Mouse (Mus musculus) skeletal muscle tissue, adult 2 months (tissue): ENCODE measurements around the gene Nalcn.
"Not testable (repeated sequence)": the region's sequence is repeated elsewhere in the genome, so short reads cannot be mapped to it uniquely, and the experiment has no call there.

Experiments used
- DNase-seq: peaks from one replicate; pipeline ENCODE4 v3.0.0-alpha.2; 2012; ENCODE audit warnings: low read depth, low spot score

Nalcn gene

DNA sequence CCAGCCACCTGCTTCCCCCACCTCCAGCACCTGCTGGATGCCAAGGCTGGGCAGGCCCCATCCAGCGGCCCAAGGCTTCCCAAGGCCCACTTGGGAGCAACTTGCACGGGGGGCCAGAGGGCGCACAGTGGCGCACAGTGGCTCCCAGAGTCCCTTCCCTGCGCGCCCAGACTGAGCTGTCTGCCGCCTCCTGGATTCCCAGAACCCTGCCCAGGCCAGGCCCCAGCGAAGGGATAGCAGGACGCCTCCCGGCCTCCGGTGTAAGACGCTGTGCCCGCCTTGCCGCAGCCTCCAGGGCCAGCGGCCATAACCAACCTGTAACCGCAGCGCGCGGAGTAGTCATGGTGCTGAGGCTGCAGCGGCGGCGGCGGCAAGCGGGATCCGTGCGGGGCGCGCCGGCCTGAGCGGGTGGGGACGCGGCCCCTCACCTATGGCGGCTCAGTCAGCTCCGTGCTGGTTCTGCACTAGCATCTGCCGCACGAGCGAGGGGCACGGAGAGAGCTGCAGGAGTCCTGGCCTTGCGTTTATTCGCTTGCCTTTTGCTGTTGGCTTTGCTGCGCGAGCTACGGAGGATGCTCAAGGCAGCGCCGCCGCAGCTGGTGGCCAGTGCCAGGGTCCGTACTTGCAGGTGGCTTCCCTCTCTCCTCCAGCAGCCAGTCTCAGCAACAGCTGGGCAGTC is at the start of gene Nalcn:
TSS of gene Nalcn (minus strand) at position 644 of the 679 bp plus-strand sequence.
- no peak for DNase-seq

DNA sequence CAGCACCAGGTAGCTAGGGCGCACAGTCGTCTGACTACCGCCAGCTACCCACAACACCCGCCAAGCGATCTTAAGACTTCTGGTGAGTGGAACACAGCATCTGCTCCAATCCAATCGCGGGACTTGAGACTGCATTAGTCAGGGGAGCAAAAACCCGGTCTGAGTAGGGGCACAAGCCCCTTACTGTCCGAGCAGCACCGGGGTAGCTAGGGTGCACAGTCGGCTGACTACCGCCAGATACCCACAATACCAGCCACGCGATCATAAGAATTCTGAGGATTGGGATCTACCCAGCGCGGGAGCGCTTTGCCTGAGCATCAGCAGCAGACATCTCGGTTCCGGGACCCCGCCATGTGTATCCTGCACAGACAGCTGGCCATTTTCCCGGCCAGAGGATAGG is 44.1 kb upstream of the Nalcn start:
- not testable (repeated sequence) for DNase-seq

- no peak for DNase-seq
These were observed 37.5 kb upstream of the Nalcn start for GRCm38 (mm10) chr14:123664451-123664850.

DNA sequence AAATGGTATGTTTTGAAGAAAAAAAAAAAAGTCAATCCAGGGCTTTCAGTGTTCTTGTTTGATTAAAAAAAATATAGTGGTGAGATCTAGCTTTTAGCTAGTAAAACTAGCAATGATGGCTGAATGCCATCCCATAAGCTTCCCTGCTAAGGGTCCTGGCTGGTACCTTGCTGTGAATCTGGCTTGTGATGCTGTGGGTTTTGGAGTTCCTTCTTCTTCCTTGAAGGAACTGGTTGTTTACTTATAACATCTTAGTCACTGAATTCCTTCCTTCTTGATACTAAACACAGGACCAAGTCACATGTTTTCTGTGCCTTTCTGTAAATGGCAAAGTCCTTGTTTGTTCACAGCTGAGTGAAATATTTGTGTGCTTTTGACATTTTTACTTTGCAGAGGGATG is 36.3 kb upstream of the Nalcn start:
- no peak for DNase-seq

GRCm38 (mm10) chr14:123662386-123662785 is 35.4 kb upstream of the Nalcn start:
- DNase-seq = peak; percentile 15

DNA sequence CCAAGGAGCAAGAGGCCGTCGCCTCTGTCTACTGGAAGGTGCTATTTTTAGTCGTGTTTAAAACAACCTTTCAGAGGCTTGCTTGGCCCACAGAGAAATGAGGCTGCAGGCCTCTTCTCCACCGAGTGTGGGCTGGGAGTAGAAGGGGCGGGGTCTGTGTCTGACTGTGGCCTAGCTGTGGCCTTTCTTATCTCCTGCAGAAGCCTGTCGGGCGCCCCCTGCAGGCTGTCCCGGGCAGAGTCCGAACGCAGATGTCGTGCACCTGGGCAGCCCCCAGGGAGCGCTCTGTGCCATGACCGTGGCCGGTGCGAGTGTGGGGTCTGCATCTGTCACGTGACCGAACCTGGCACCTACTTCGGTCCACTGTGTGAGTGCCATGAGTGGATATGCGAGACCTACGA is 34.1 kb upstream of the Nalcn start:
- DNase-seq = peak; percentile 32

GRCm38 (mm10) chr14:123659921-123660385 is 33.0 kb upstream of the Nalcn start, which contains the start of gene Itgbl1:
Gene Itgbl1, plus strand, starts transcription at chr14:123659971.
- peak; percentile 43 for DNase-seq

DNA sequence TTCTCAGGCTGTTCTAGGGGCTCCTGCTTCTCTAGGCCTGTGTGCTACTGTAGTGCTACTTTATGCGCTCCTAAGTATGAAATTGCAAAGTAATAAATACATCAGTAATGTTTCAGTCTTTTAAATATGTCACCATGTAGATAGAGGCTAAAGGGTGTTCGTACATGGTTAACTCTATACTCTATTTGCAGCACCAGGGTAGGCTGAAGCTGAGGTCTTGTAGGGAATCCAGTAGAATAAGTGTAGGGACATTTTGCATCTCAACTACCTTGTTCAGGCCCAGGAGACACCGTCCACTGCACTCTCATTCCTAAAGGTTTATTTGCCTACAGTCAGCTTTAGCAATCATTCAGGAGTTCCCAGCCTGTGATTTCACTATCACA is 227 bp upstream of the Nalcn start:
- DNase-seq = no peak

DNA sequence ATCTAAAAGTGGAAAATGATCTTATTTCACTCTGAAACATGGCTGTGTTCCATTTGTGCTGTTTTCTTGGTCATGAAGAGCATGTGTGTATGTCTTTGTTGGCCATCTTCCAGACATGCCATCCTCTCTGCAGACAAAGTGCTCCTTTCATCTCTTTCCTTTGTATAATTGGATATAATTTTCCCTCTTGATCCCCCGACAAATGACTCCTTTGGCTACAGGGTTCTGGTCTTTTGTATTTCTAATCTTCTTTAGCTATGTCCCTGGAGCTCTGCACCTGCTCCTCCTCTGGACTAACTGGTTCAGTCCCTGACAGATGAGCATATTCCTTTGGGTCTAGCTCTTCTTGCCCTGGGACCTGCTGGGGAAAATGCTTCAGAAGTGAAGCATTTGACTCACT is 4.0 kb downstream of the Nalcn start:
- no peak for DNase-seq

DNA sequence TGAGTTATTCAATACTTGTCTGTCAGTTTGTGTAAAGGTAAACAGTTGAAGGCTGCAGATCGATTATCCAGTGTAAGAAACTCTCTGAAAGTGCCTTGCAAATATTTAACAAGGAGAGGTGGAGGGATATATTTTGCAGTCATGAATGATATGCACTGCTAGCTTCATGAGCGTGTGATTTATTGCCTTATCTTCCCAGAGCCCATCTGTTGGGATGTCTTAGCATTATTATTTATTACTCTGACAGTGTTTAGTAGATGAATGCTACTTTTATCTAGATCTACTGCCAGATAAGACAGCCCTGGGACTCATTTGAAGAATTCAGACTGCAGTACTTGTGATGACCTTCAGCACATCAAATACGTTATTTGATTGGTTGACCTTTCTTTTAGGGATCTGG is 31.7 kb downstream of the Nalcn start:
- no peak for DNase-seq

DNA sequence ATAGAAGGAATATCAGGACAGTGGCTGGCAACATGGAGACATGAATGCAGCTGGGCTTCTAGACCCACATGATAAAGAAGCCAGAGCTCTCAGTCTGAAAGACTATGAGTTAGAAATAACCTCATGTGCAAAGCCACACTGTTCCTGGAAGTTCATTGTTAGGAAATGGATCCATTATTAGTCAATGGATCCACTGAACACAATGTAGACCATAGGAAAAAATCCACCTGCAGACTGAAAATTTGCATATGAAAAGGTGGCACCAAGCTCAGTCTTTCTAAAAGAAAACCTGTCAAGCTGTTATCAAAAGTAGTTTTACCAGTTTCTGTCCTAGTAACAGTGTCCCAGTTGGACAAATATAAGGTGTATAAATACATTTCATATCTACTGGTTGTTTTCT is 39.5 kb downstream of the Nalcn start:
- no peak for DNase-seq

GRCm38 (mm10) chr14:123582433-123582832 is 44.5 kb downstream of the Nalcn start:
- no peak for DNase-seq

GRCm38 (mm10) chr14:123575356-123575755 is 51.6 kb downstream of the Nalcn start:
- no peak for DNase-seq

DNA sequence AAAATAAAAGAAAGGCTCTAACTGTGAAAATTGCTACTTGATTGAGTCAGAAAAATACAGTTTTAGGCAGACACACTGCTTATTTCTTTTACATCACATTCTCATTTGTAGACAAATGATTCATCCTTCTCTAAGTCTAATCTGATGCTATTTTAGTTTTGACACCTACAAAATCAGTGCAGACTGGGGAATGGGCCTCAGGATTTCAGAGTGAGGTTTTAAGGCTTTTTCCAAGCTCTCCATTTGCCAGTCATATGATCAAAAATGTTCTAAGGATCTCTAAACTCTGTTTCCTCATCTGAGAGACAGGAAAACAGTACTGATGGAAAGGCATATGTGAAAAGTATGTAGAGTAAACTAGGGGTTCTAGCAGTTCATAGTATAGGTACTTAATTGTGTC is 52.0 kb downstream of the Nalcn start:
- no peak for DNase-seq

DNA sequence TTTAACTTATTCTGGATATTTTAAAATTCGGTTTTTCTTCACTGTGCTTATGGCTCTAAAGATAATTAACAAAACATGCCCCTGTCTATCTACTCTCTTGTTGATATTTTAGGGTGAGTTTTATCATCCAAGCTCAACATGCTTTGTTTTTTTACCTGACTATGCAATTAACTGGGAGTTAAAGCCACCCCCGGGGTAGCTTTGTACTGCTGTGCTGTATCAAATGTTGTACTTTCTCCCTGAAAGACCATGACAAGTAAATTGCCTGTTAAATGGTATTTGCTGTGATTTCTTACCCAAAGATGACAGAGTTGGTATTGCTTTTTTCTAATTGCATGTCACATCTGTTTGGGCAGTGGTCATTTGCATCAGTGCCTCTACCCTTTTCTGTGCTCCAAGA is 60.3 kb downstream of the Nalcn start:
- no peak for DNase-seq

DNA sequence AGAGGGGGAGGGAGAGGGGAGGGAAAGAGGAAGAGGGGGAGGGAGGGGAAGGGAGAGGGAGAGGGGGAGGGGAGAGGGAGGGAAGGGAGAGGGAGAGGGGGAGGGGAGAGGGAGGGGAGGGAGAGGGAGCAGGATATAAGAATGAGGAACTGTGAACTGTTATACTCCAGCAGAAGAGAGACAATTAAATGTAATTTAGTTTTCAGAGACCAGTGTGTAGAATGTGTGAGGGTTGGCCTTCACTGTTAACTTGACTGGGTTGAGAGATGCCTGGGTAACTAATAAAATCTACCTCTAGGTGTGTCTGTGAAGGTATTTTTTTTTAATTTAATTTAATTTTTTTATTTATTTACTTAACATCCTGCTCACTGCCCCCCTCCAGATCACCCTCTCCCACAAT is 71.4 kb downstream of the Nalcn start:
- no peak for DNase-seq

DNA sequence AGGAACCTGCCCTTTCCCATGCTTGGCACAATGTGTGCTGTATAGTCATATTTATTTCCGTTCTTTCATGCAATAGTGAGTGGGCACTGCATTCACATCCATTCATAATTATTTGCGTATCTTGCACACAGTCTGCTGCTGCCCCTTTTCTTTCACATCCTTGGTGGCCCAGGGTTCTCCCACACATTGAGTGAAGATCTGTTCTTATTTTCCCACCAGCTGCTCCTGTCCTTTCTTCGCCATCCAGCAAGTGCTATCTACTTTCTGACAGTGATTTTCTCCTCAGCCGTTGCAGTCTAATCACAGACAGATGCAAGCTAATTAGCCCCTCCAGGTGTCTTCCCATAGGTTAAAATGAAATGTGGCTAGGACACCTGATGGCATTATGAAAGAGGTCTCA is 72.0 kb downstream of the Nalcn start:
- no peak for DNase-seq

DNA sequence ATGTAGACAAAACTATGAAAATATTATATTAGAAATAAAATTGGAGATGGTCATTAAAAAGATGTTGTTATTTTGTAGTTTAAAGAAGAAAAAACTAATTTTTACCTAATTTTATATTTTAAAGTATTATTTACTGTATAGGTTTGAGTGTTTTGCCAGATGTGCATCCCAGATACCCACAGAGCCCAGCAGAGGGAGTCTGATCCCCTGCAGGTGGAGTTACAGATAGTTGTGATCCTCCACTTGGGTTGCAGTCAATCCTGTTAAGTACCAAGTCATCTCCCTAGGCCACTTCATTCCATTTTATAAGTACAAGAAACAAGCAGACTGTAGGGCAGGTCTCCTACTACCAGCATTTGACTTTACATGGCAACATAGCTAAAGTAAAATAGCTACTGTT is 84.6 kb downstream of the Nalcn start:
- no peak for DNase-seq

DNA sequence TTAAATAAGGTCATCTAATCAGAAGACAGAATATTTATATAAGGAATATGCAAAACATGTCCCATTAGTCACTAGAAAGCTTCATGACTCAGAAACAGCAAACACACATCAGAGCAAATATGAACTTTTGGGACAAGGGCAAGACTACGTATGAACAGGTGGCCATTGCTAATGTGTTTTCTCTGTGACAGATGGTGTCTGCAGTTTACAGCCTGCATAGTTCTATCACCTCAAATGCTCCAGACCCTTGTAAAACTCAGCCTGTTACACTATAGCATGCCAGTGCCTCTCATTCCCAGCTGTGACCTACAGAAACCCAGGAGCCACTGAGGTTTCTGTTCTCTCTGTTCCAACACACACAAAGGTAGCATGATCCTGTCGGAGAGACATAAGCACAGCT is 91.3 kb downstream of the Nalcn start:
- no peak for DNase-seq

- peak; percentile 25 for DNase-seq
These were observed 93.9 kb downstream of the Nalcn start for GRCm38 (mm10) chr14:123533000-123533399.

DNA sequence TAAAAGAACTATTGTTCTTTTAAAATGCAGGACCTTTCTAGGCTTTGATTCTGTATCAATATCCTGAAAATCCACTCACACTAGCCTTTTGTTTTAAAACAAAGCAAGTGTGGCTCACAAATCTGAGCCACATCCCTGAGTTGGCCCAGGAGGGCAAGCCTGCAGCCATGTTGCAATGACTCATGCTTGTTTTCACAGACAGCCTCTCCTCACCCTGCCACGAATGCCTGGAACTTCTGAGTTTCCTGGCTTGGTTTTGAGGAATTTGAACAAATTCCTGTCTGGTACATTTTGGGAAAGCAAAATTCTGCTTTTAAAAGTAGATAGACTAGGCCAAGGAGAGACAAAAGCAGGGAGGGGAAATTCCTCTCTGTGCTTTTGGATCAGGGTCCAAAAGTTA is 95.7 kb downstream of the Nalcn start:
- peak; percentile 71 for DNase-seq

DNA sequence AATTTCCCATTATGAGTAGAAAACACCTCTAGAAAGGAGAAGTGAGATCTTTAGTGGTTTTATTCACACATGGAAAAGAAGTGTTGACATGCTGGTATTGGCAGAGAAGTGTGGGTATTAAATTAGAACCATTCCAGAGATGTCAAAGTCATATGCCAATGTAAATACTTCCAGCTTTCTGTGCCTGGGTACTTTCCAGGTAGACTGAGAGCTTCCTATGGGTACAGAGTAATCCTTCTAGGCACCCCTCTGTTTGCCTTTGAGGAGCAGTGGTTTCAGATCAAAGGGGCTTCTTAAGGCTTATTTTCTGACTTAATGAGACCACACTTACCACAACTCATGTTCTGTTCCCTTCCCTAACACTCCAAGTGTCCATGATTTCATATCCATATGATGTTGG is 97.8 kb downstream of the Nalcn start:
- no peak for DNase-seq

DNA sequence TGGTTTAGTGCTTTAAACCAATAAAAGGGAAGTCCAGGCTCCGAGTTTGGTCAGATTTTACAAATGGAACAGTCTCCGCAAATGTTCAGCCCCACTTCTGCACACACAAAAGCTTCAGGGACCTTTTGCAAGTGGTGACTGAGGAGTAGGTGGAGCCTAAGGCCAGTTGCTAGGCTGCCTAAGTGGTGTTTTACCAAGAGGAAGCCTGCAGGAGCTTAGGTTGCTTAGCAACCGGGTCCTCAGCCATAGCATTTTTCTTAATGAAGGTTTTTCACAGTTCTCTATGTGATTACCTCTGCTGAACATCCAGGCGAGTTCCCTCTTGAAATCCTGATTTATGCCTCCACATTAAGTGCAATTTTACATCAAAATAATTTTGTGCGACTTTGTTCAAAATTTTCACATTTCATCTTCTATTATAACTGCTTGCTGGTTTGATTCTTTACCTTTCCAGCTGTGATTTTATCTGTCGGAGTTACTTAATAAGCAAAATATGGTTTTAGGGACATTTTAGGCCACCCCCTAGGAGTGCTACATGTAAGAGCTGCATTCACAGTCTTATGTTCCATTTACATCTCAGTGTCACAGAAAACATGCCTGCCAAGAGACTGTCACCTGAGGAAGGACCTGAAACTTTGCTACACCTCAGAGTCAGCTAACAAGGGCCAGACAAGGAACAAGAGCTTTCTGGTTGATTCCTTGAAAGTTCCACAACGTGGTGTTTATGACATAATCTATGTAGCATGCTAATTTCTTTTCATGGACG is 113.4 kb downstream of the Nalcn start:
- DNase-seq = no peak
